Mouse (Mus musculus) testis, adult 2 months (tissue): ENCODE data around the gene Sgsm2.

Source experiments
- CTCF ChIP-seq: fragments of 200-500 bp; IDR thresholded peaks from 2 replicates; pipeline ENCODE4 v1.5.1; 2012; ENCODE audit warnings: low read depth, mild to moderate bottlenecking, inconsistent platforms, low read length, moderate library complexity; ENCODE audit not compliant: control insufficient read depth, insufficient read depth, insufficient replicate concordance
- POLR2A ChIP-seq: fragments of 200-500 bp; IDR thresholded peaks from 2 replicates; pipeline ENCODE4 v1.6.1; 2012; ENCODE audit warnings: low read depth, mild to moderate bottlenecking, inconsistent platforms, low read length, moderate library complexity; ENCODE audit not compliant: control insufficient read depth

DNA sequence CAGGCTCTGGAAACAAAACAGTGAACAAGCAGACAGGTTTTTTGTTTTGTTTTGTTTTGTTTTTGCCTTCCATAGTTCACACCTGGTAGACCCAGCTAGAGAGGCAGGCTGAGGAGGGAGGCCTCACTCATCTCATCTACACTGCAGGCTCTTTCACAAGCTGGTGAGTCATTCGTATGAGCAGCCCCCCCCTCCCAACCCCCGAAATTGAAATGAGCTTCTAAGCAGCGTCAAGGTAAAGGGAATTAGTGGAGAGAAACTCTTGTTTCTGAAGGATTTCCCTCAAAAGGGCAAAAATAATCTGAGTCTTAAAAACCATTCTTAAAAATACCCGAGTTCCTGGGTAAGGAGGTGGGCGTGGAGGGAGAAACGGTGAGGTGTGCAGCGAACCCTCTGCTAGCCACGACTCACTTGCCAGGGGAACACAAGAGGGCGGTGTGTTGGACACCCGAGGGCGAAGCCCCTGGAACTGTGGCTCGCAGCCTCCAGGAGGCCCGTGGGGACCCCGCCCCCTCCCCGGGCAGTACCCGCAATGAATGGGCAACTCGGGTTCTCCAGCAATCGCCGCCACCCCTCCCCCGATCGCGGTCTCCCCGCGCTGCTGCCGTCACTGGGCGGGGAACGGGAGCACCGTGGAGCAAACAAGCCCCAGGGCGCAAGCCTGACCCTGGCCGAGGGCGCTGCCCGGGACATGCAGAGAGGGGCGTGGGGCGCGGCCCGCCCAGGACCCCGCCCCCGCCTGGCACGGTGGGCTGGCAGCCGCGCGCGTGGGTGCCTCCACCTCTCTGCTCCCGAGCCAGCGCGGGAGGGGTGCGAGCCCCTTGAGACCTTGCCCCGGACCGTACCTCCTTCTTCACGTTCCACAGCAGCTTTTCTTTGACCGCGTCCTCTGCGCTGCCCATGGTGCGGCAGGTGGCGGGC is 620 bp downstream of the Sgsm2 start:
- TF ChIP-seq CTCF = no peak
- TF ChIP-seq POLR2A = no peak
